Mouse (Mus musculus): Measurements from ENCODE around the gene Mpzl1. TPM values are rescaled to one million over a fixed set of nuclear protein-coding genes. Genes with fewer than 3 reads are reported as not detected.

Gene Mpzl1
- total and polyA plus RNA-seq, 2 experiments, result 1.4 to 5.8 TPM

- TF ChIP-seq CTCF (IDR thresholded peaks at IDR 0.05; ENCODE audit: low read depth, low read length) (no peak), POLR2A (IDR thresholded peaks at IDR 0.05; ENCODE audit: extremely low read depth, insufficient read depth, low read length) (no peak)
- no peak overlapping the region for H3K9ac ChIP-seq (ENCODE audit: low read depth, low read length)
- no peak overlapping the region; the same call in 1 of the 2 replicates for H3K27ac ChIP-seq (replicated peaks; ENCODE audit: insufficient read depth, low read depth, low read length)
Measured at GRCm38 (mm10) chr1:165589280-165590048, 44.9 kb downstream of the Mpzl1 start.

GRCm38 (mm10) chr1:165587845-165588244 is 46.5 kb downstream of the Mpzl1 start:
- TF ChIP-seq POLR2A (IDR thresholded peaks at IDR 0.05; ENCODE audit: extremely low read depth, insufficient read depth, low read length), result no peak
- no peak for TF ChIP-seq CTCF (IDR thresholded peaks at IDR 0.05; ENCODE audit: low read depth, low read length)
- Histone ChIP-seq H3K27ac (replicated peaks; ENCODE audit: insufficient read depth, low read depth, low read length) (no peak overlapping the region), H3K4me3 (ENCODE audit: insufficient read depth, low read depth, low read length) (no peak overlapping the region), H3K36me3 (ENCODE audit: control insufficient read depth, insufficient read depth, low read length) (no peaks in the 10 kb centered on the region), H3K9ac (ENCODE audit: low read depth, low read length) (no peak overlapping the region), H3K79me2 (ENCODE audit: control insufficient read depth, insufficient read depth, low read length) (no peaks in the 10 kb centered on the region), H3K27me3 (ENCODE audit: control insufficient read depth, insufficient read depth, low read length) (no peaks in the 10 kb centered on the region), H3K4me1 (ENCODE audit: control insufficient read depth, insufficient read depth, low read length) (no peaks in the 10 kb centered on the region)
- 65% methylated on average over 8 of the region's 8 CpGs for WGBS
- peak; percentile 35 for DNase-seq (ENCODE audit: extremely low read depth, low read depth, low spot score)

More at GRCm38 (mm10) chr1:165589280-165590048, 44.9 kb downstream of the Mpzl1 start:
- H3K4me1 ChIP-seq (ENCODE audit: control insufficient read depth, insufficient read depth, low read length), result no peaks in the 10 kb centered on the region; the same call in 1 of the 2 replicates
- no peaks in the 10 kb centered on the region for H3K36me3 ChIP-seq (ENCODE audit: control insufficient read depth, insufficient read depth, low read length)
- DNase-seq (ENCODE audit: extremely low read depth, low read depth, low spot score), result no peak
- H3K4me3 ChIP-seq (ENCODE audit: insufficient read depth, low read depth, low read length), result no peak overlapping the region
- no peaks in the 10 kb centered on the region for H3K27me3 ChIP-seq (ENCODE audit: control insufficient read depth, insufficient read depth, low read length)
- no peaks in the 10 kb centered on the region for H3K79me2 ChIP-seq (ENCODE audit: control insufficient read depth, insufficient read depth, low read length)
- WGBS, result 59% methylated on average over 10 of the region's 10 CpGs

- H3K27me3 ChIP-seq (ENCODE audit: control insufficient read depth, insufficient read depth, low read length), result no peaks in the 10 kb centered on the region
- no peak for DNase-seq (ENCODE audit: extremely low read depth, low read depth, low spot score)
- TF ChIP-seq CTCF (IDR thresholded peaks at IDR 0.05; ENCODE audit: low read depth, low read length) (no peak), POLR2A (IDR thresholded peaks at IDR 0.05; ENCODE audit: extremely low read depth, insufficient read depth, low read length) (no peak)
- H3K36me3 ChIP-seq (ENCODE audit: control insufficient read depth, insufficient read depth, low read length), result no peaks in the 10 kb centered on the region
- WGBS, result 83% methylated on average over 1 of the region's 1 CpGs
- no peaks in the 10 kb centered on the region for H3K79me2 ChIP-seq (ENCODE audit: control insufficient read depth, insufficient read depth, low read length)
- no peak overlapping the region for H3K27ac ChIP-seq (replicated peaks; ENCODE audit: insufficient read depth, low read depth, low read length)
- no peak overlapping the region for H3K9ac ChIP-seq (ENCODE audit: low read depth, low read length)
- no peak overlapping the region for H3K4me3 ChIP-seq (ENCODE audit: insufficient read depth, low read depth, low read length)
- no peaks in the 10 kb centered on the region for H3K4me1 ChIP-seq (ENCODE audit: control insufficient read depth, insufficient read depth, low read length)
Measured at GRCm38 (mm10) chr1:165586366-165586765, 48.0 kb downstream of the Mpzl1 start.

- no peak overlapping the region for H3K4me3 ChIP-seq (ENCODE audit: insufficient read depth, low read depth, low read length)
- no peak for DNase-seq (ENCODE audit: extremely low read depth, low read depth, low spot score)
- no peaks in the 10 kb centered on the region for H3K27me3 ChIP-seq (ENCODE audit: control insufficient read depth, insufficient read depth, low read length)
- no peaks in the 10 kb centered on the region for H3K4me1 ChIP-seq (ENCODE audit: control insufficient read depth, insufficient read depth, low read length)
- H3K79me2 ChIP-seq (ENCODE audit: control insufficient read depth, insufficient read depth, low read length), result no peaks in the 10 kb centered on the region
- no peak for TF ChIP-seq CTCF (IDR thresholded peaks at IDR 0.05; ENCODE audit: low read depth, low read length)
- no peak for TF ChIP-seq POLR2A (IDR thresholded peaks at IDR 0.05; ENCODE audit: extremely low read depth, insufficient read depth, low read length)
- no peaks in the 10 kb centered on the region for H3K36me3 ChIP-seq (ENCODE audit: control insufficient read depth, insufficient read depth, low read length)
- no peak overlapping the region for H3K27ac ChIP-seq (replicated peaks; ENCODE audit: insufficient read depth, low read depth, low read length)
- no peak overlapping the region for H3K9ac ChIP-seq (ENCODE audit: low read depth, low read length)
- 68% methylated on average over 14 of the region's 14 CpGs for WGBS
Measured at GRCm38 (mm10) chr1:165585389-165586104, 48.8 kb downstream of the Mpzl1 start.

- Histone ChIP-seq H3K27ac (replicated peaks; ENCODE audit: insufficient read depth, low read depth, low read length) (no peak overlapping the region), H3K4me3 (ENCODE audit: insufficient read depth, low read depth, low read length) (no peak overlapping the region), H3K4me1 (ENCODE audit: control insufficient read depth, insufficient read depth, low read length) (no peaks in the 10 kb centered on the region), H3K79me2 (ENCODE audit: control insufficient read depth, insufficient read depth, low read length) (no peaks in the 10 kb centered on the region), H3K36me3 (ENCODE audit: control insufficient read depth, insufficient read depth, low read length) (no peaks in the 10 kb centered on the region), H3K9ac (ENCODE audit: low read depth, low read length) (no peak overlapping the region), H3K27me3 (ENCODE audit: control insufficient read depth, insufficient read depth, low read length) (no peaks in the 10 kb centered on the region)
- peak; percentile 73 for DNase-seq (ENCODE audit: extremely low read depth, low read depth, low spot score)
- no peak for TF ChIP-seq POLR2A (IDR thresholded peaks at IDR 0.05; ENCODE audit: extremely low read depth, insufficient read depth, low read length)
- peak; percentile 99 for TF ChIP-seq CTCF (IDR thresholded peaks at IDR 0.05; ENCODE audit: low read depth, low read length)
- 21% methylated on average over 12 of the region's 12 CpGs for WGBS
Measured at GRCm38 (mm10) chr1:165583529-165584184, 50.7 kb downstream of the Mpzl1 start.

All from liver, adult 2 months (tissue).